Mouse (Mus musculus): ENCODE results near the gene Cd3d. TPM values are rescaled to one million over a fixed set of nuclear protein-coding genes. Genes with fewer than 3 reads are reported as not detected.

The Cd3d gene
- total RNA-seq, 2 experiments from 2014 or later, result 2.5 to 5.8 TPM

GRCm38 (mm10) chr9:44991821-44992220, 10.2 kb downstream of the Cd3d start:
- no peak for ATAC-seq (replicated peaks; ENCODE audit: low FRiP score, poor library complexity, severe bottlenecking)

DNA sequence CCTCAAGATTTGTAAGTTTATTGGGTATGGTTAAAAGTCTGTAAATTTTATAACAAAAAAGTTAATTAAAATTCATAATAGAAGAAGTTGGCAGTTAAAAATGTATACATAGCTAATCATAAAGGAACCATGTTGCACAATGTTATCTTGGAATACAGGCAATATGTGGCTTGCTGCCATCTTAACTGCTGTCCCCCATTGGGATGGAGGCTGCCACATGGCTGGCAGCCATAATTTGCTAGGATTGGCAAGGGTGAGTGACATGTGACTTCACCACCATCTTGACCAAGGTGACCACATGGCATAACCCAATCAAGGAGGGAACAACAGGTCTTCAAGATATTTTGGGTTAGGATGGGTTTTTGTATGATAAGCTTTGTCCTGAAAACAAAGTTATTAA, 10.7 kb downstream of the Cd3d start:
- no peak for ATAC-seq (replicated peaks; ENCODE audit: low FRiP score, poor library complexity, severe bottlenecking)

DNA sequence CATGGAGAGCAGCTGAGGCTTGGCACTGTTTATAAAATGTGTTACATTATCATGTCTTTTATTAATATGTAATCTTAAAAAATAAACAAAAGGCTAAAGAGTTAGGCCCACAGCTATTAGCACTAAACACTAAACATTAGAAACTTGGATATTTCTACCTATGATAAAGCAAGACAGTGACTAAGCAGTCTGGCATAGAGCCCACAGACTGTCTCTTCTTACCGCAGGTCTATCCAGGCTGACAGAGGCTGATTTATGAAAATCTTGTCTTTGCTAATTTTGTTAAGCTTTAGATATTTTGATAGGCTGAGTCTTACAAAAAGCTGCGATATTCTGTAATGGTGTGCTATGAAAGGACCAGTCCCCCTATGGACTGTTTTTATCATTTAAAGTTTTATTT, 11.7 kb downstream of the Cd3d start:
- ATAC-seq (replicated peaks; ENCODE audit: low FRiP score, poor library complexity, severe bottlenecking), result no peak

DNA sequence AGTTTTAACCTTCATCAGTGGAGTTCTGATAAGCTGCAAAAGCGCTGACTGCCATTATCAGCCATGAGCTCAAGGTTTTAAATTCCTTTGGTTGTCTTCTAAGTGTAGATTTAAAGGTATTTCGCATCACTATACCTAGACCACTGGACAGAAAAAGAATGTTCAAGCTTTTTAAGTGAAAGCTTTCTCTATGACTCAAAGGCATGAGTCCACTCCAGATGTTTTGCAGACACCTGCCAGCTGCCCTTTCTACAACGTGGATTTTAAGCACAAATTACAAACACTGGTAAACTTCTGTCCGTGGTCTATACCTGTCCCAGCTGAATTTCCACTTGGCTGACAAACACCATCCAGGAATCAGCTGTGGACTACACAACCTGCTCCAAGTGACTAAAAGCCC, 13.4 kb downstream of the Cd3d start:
- no peak for ATAC-seq (replicated peaks; ENCODE audit: low FRiP score, poor library complexity, severe bottlenecking)

- no peak for ATAC-seq (replicated peaks; ENCODE audit: low FRiP score, poor library complexity, severe bottlenecking)
Observed at GRCm38 (mm10) chr9:44996590-44996989, 15.0 kb downstream of the Cd3d start.

DNA sequence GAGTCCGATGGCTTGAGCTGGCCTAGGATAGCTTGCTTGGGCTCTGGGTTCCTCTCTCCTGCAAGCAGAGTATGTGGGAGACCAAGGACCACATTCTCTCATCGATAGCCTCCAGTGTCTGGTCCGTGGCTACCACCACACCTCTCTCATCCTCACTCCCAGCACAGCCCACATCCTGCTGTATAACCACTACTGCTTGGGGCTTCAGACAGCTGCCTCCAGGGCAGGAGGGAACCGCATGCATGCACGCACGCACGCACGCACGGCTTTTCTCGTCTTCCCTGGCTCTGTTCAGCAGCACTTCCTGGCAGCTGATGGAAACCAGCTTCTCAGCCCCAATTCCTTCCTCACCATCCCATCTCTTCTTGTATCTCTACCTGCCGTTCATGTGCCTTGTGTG, 16.6 kb downstream of the Cd3d start:
- ATAC-seq (replicated peaks; ENCODE audit: low FRiP score, poor library complexity, severe bottlenecking), result no peak

DNA sequence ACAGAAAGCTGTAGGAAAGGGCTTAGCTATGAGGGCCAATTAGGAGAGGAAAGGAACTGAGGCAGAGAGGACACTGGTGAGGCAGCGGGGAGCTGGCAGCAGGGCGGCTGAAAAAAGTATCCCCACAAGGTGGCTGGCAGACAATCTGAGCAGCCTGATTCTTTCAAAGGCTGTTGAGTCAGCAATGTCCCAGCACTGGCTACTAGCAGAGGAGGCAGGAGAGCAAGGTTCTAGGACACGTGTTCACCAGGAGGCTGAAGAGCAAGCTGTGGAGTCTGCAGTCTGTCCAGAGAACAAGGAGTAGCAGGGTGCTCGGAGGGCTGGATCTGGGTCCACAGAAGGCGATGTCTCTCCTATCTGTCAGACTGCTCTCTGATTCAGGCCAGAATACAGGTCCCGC, 17.6 kb downstream of the Cd3d start:
- no peak for ATAC-seq (replicated peaks; ENCODE audit: low FRiP score, poor library complexity, severe bottlenecking)

- no peak for ATAC-seq (replicated peaks; ENCODE audit: low FRiP score, poor library complexity, severe bottlenecking)
Observed at GRCm38 (mm10) chr9:44999776-45000175, 18.2 kb downstream of the Cd3d start.

- ATAC-seq (replicated peaks; ENCODE audit: low FRiP score, poor library complexity, severe bottlenecking), result no peak
Observed at GRCm38 (mm10) chr9:45000249-45000648, 18.7 kb downstream of the Cd3d start.

DNA sequence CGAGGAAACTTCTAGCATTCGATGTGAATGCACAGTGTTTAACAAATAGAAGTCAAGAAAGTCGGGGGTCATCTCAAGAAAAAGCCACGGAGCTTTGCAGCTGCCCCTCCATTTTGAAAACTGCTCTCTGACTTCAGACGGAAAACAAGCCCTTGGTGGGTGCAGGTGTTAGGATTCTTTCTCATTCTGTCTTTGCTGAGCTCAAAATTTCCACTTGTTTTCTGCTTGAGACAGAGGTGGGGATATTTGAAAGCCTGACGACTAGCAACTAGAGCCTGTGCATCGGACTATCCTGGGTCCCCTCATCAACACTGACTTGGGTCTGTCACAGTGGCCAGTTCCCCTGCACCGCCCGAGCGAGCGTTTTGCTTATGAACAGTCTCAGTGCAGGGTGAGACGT, 25.8 kb downstream of the Cd3d start:
- no peak for ATAC-seq (replicated peaks; ENCODE audit: low FRiP score, poor library complexity, severe bottlenecking)

- ATAC-seq (replicated peaks; ENCODE audit: low FRiP score, poor library complexity, severe bottlenecking), result no peak
Observed at GRCm38 (mm10) chr9:45008342-45008741, 26.8 kb downstream of the Cd3d start.

- no peak for ATAC-seq (replicated peaks; ENCODE audit: low FRiP score, poor library complexity, severe bottlenecking)
Observed at GRCm38 (mm10) chr9:45009180-45010078, 27.8 kb downstream of the Cd3d start, which contains the start of gene Cd3e. Gene Cd3e (minus strand): TSS chr9:45009627.

GRCm38 (mm10) chr9:45010461-45010860, 28.9 kb downstream of the Cd3d start:
- no peak for ATAC-seq (replicated peaks; ENCODE audit: low FRiP score, poor library complexity, severe bottlenecking)

GRCm38 (mm10) chr9:45011291-45011690, 29.7 kb downstream of the Cd3d start:
- no peak for ATAC-seq (replicated peaks; ENCODE audit: low FRiP score, poor library complexity, severe bottlenecking)

- no peak for ATAC-seq (replicated peaks; ENCODE audit: low FRiP score, poor library complexity, severe bottlenecking)
Observed at GRCm38 (mm10) chr9:45014879-45015278, 33.3 kb downstream of the Cd3d start.

DNA sequence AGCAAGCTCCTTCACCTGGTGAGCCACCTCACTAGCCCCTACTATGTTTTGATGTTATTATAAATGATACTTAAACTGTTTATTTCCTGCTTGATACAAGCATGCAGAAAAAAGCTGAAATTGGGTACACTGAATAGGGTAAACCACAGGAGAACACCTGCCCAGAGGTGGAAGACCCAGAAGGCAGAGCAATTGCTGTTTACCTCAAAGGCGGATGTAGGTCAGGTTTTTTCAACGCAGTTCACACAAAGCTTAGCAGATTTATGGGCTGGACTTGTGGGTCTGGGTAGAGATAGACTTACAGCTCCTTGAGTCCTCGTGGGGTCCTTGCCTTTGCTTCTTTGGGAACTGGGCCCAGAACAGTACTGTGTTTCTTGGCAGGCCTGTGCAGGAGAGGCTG, 34.3 kb downstream of the Cd3d start:
- ATAC-seq (replicated peaks; ENCODE audit: low FRiP score, poor library complexity, severe bottlenecking), result no peak

DNA sequence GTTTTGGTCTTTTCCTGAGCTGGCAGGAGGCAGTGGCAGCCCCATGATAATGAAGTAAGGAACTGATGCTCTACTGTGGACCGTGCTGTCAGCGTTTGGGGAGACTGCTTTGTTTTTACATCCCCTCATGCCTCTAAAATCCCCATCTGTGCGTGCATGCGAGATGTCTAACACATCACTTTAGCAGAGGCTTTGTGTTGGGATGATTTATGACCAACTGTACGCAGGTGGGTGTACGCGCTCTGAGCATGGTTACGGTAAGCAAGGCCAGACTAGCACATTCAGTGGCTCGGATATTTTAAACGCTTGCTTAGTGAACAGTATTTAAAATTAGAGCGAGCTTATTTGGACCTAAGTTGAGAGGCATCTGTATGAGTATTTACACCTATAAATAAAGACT, 36.4 kb downstream of the Cd3d start:
- no peak for ATAC-seq (replicated peaks; ENCODE audit: low FRiP score, poor library complexity, severe bottlenecking)

DNA sequence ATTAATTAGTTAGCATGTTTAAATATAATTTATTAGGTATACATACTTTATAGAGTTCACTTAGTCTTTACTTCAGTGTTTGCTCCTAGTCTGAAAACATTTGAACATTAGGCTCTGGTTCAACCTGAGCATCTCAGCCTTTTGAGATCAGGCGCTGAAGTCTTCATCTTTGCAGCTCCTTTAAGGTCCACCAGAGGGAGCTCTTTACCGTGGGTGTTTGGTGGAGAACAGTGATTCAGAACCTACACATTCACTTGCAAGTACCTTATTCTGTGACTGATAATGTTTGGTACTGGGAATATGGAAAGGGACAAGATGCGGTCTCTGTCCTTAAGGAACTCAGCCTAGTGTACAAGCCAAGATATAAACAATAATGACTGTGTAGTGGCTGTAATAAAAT, 41.2 kb downstream of the Cd3d start:
- ATAC-seq (replicated peaks; ENCODE audit: low FRiP score, poor library complexity, severe bottlenecking), result peak; percentile 61

- ATAC-seq (replicated peaks; ENCODE audit: low FRiP score, poor library complexity, severe bottlenecking), result no peak
Observed at GRCm38 (mm10) chr9:45023638-45024037, 42.1 kb downstream of the Cd3d start.

DNA sequence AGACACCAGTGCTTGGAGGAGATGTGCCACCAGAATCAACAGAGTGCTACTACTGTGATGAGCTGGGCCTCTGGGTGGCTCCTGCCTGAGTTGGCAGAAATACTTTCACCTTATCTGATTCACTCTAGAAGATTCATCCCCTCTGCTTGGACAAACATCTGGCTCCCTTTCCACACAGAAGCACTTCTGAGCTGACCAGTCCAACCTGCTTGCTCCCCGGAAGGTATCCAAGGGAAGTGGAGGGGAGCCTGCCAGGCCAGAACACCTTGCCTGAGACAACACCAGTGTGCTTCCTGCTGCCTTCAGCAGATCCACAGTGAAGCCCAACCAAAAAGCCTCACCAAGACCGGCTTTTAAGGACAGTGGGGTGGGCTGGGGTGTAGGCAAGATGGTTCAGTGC, 42.6 kb downstream of the Cd3d start:
- ATAC-seq (replicated peaks; ENCODE audit: low FRiP score, poor library complexity, severe bottlenecking), result no peak

DNA sequence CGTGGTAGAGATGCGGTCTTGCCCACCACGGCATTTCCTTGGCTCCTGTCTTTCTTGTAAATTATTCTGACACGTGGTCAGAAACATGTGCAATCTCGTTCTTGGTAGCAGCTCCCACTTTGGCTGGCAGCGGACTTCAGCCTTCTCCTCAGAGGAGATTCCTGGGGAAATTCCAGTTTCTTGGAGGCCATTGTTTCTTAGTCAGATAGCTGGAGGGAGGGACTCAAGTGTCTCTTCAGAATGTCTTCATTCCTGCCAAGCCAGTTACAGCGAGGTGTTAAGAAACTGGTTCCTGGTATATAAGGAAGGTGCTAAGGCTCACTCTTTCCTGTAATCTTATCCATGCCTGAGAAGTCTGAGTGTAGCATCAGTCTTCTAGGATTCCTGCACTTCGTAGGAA, 45.8 kb downstream of the Cd3d start:
- ATAC-seq (replicated peaks; ENCODE audit: low FRiP score, poor library complexity, severe bottlenecking), result no peak

DNA sequence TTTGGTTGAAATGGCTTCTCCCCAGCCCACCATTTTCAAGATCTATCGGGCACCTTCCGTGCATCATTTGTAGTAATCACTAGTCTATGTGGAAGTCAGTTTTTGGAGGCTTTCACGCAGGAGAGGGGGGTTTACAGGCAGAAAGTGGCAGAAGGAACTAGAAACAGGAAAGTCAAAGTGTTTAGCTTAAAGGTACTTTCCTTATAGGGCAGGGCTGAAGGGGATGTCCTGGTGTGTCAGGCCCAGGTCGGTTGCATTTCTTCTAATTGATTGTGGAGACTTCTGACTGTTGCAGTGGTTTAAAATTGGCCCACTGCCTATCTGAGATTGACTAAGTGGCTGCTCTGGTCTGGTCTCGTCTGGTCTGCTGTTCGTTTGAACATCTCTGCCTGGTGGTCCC, 48.8 kb downstream of the Cd3d start:
- no peak for ATAC-seq (replicated peaks; ENCODE audit: low FRiP score, poor library complexity, severe bottlenecking)
